Mouse (Mus musculus): Measurements from ENCODE around the gene Sit1.

The Sit1 gene

GRCm38 (mm10) chr4:43470301-43470700 lies 13.2 kb downstream of the Sit1 start:
- in situ Hi-C loops (cut with MseI, MboI), result no loop called here

- in situ Hi-C loops (cut with MseI, MboI), result no loop called here
Observed at GRCm38 (mm10) chr4:43466872-43467271, 16.7 kb downstream of the Sit1 start.

GRCm38 (mm10) chr4:43465935-43466334 lies 17.6 kb downstream of the Sit1 start:
- in situ Hi-C loops (cut with MseI, MboI), result no loop called here

GRCm38 (mm10) chr4:43463102-43463501 lies 20.4 kb downstream of the Sit1 start:
- in situ Hi-C loops (cut with MseI, MboI), result no loop called here

- in situ Hi-C loops (cut with MseI, MboI), result no loop called here
Observed at GRCm38 (mm10) chr4:43457124-43457523, 26.4 kb downstream of the Sit1 start.

- in situ Hi-C loops (cut with MseI, MboI), result no loop called here
Observed at GRCm38 (mm10) chr4:43456470-43456869, 27.1 kb downstream of the Sit1 start.

- in situ Hi-C loops (cut with MseI, MboI), result no loop called here
Observed at GRCm38 (mm10) chr4:43454041-43454836, 29.3 kb downstream of the Sit1 start, which contains the start of gene Cd72. Gene Cd72 (minus strand): TSS chr4:43454628.

- in situ Hi-C loops (cut with MseI, MboI), result no loop called here
Observed at GRCm38 (mm10) chr4:43453413-43453812, 30.1 kb downstream of the Sit1 start.

- in situ Hi-C loops (cut with MseI, MboI), result no loop called here
Observed at GRCm38 (mm10) chr4:43452315-43452714, 31.2 kb downstream of the Sit1 start.

GRCm38 (mm10) chr4:43448554-43448953 lies 35.0 kb downstream of the Sit1 start:
- in situ Hi-C loops (cut with MseI, MboI), result no loop called here

GRCm38 (mm10) chr4:43447251-43447650 lies 36.3 kb downstream of the Sit1 start:
- in situ Hi-C loops (cut with MseI, MboI), result no loop called here

GRCm38 (mm10) chr4:43443511-43443910 lies 40.0 kb downstream of the Sit1 start:
- in situ Hi-C loops (cut with MseI, MboI), result loop anchor here (5.0 kb wide), 1 partner anchor 34 kb away; no protein-coding TSS in a partner anchor

- in situ Hi-C loops (cut with MseI, MboI), result loop anchor here (5.0 kb wide), 1 partner anchor 35 kb away; no protein-coding TSS in a partner anchor
Observed at GRCm38 (mm10) chr4:43442456-43443361, 40.8 kb downstream of the Sit1 start.

GRCm38 (mm10) chr4:43442044-43442443 lies 41.5 kb downstream of the Sit1 start:
- in situ Hi-C loops (cut with MseI, MboI), result loop anchor here (5.0 kb wide), 1 partner anchor 35 kb away; no protein-coding TSS in a partner anchor

- in situ Hi-C loops (cut with MseI, MboI), result loop anchor here (5.0 kb wide), 1 partner anchor 36 kb away; no protein-coding TSS in a partner anchor
Observed at GRCm38 (mm10) chr4:43441639-43442038, 41.9 kb downstream of the Sit1 start, which contains the start of gene Tesk1. Gene Tesk1 (plus strand): TSS chr4:43441939.

GRCm38 (mm10) chr4:43432832-43433231 lies 50.7 kb downstream of the Sit1 start:
- in situ Hi-C loops (cut with MseI, MboI), result no loop called here
